Mouse (Mus musculus) heart, adult 2 months (tissue): ENCODE measurements around the gene Sh3bgrl3. TPM values are rescaled to one million over a fixed set of nuclear protein-coding genes. Genes with fewer than 3 reads are reported as not detected.

Source experiments
- DNase-seq, 2 experiments: peaks; one replicate each; pipeline ENCODE4 v3.0.0; 2021
- H3K27ac ChIP-seq: fragments of 200-600 bp; 2 replicates; pipeline ENCODE4 v1.8.1; 2022
- H3K27me3 ChIP-seq: fragments of 200-500 bp; 2 replicates; pipeline ENCODE4 v1.6.1; 2012; ENCODE audit warnings: mild to moderate bottlenecking, low read length, inconsistent platforms, mixed read lengths; ENCODE audit not compliant: control insufficient read depth, insufficient read depth
- H3K36me3 ChIP-seq: fragments of 200-500 bp; 2 replicates; pipeline ENCODE4 v1.6.1; 2012; ENCODE audit warnings: low read length, inconsistent platforms; ENCODE audit not compliant: control insufficient read depth, insufficient read depth
- H3K4me1 ChIP-seq: fragments of 200-500 bp; 2 replicates; pipeline ENCODE4 v1.6.1; 2011; ENCODE audit warnings: low read length; ENCODE audit not compliant: control insufficient read depth, insufficient read depth
- H3K4me3 ChIP-seq: fragments of 200-600 bp; 2 replicates; pipeline ENCODE4 v1.8.1; 2022
- H3K79me2 ChIP-seq: fragments of 200-500 bp; replicated peaks from 2 replicates; pipeline ENCODE4 v1.6.1; 2012; ENCODE audit warnings: mild to moderate bottlenecking, inconsistent platforms, low read length, moderate library complexity, mixed read lengths; ENCODE audit not compliant: control insufficient read depth, insufficient read depth
- H3K9ac ChIP-seq: fragments of 200-500 bp; 2 replicates; pipeline ENCODE4 v1.6.1; 2012; ENCODE audit warnings: low read depth, mild to moderate bottlenecking, control low read depth, inconsistent platforms, low read length, mixed read lengths
- CTCF ChIP-seq: fragments of 200-600 bp; IDR thresholded peaks from 2 replicates; pipeline ENCODE4 v1.8.1; 2022; ENCODE audit warnings: antibody characterized with exemption, mild to moderate bottlenecking, moderate library complexity
- EP300 ChIP-seq: fragments of 200-500 bp; IDR thresholded peaks from 2 replicates; pipeline ENCODE4 v1.6.1; 2011; ENCODE audit warnings: low read depth, low read length, control low read depth; ENCODE audit not compliant: insufficient read depth
- POLR2A ChIP-seq: fragments of 200-500 bp; IDR thresholded peaks from 2 replicates; pipeline ENCODE4 v1.6.1; 2011; ENCODE audit warnings: mild to moderate bottlenecking, low read depth, low read length, control low read depth; ENCODE audit not compliant: insufficient read depth
- WGBS: fragments of 180-500 bp; shearing (Covaris S2); methylation state at CpG from one replicate; pipeline ENCODE4 v1.1.7; 2018; 5-methylcytosine and 5-hydroxymethylcytosine counted together
- intact Hi-C: fragments of 180-260 bp; cut with DNase I; formaldehyde crosslinking; loops from one replicate; pipeline ENCODE4 v1.15.1; 2025
- long read RNA-seq: library from polyadenylated mRNA; stranded (forward); transcript quantifications from one replicate; pipeline ENCODE4 v2.0.0, GENCODE M21; 2021
- polyA plus RNA-seq: library from polyadenylated mRNA; depleted of rRNA; stranded (reverse); fragments of >200 nt; gene quantifications from 2 replicates; pipeline ENCODE4 v1.2.3, GENCODE M21; 2012; rRNA removed
- total RNA-seq, 2 experiments: library from RNA; stranded (reverse); gene quantifications; 2 replicates each; pipeline ENCODE4 v1.2.3; 2021

Gene Sh3bgrl3
- total RNA-seq (10 to 100 TPM; 34.3 to 45.7 TPM), polyA plus RNA-seq (98.9 and 139 TPM in 2 replicates)
- long read RNA-seq, transcript Sh3bgrl3-201 (3 exons, 743 nt) = major isoform, 27 of 33 reads
- long read RNA-seq, partial matches to known transcripts = 2 of 33 reads
- long read RNA-seq, other reads (novel, unspliced or antisense) = 0 of 33 reads

- WGBS = 1% methylated on average over 50 of the region's 50 CpGs
- peak within 1 kb of the TSS; percentile 80 for H3K9ac ChIP-seq
- intact Hi-C loops = loop anchor here (2.0 kb wide), 1 partner anchor 32 kb away; no protein-coding TSS in a partner anchor
- no peaks in the 10 kb centered on the region for H3K79me2 ChIP-seq
- no peaks in the 10 kb centered on the region; the same call in 1 of the 2 replicates for H3K4me1 ChIP-seq
- no peaks in the 10 kb centered on the region for H3K27me3 ChIP-seq
- H3K4me3 ChIP-seq = peak within 1 kb of the TSS; percentile 93
- H3K27ac ChIP-seq = peak within 1 kb of the TSS; percentile 93
- H3K36me3 ChIP-seq = no peaks in the 10 kb centered on the region
- DNase-seq = peak; percentile 92 to 94
- TF ChIP-seq EP300 (peak; percentile 33; the same call in 1 of the 2 replicates), POLR2A (peak; percentile 86), CTCF (no peak)
Measured at GRCm38 (mm10) chr4:134128221-134128982, at the start of gene Sh3bgrl3. Sh3bgrl3 (minus strand) TSS chr4:134128789.

- H3K4me3 ChIP-seq = no peak overlapping the region
- 44% methylated on average over 3 of the region's 3 CpGs for WGBS
Measured at GRCm38 (mm10) chr4:134172391-134172790, 43.8 kb upstream of the Sh3bgrl3 start.

GRCm38 (mm10) chr4:134166906-134167305, 38.3 kb upstream of the Sh3bgrl3 start:
- Histone ChIP-seq H3K9ac (no peak overlapping the region), H3K27me3 (no peaks in the 10 kb centered on the region), H3K4me3 (no peak overlapping the region), H3K4me1 (0 out of 2 replicates have a peak, but pooled peaks cover 1% of the 10 kb centered on the region), H3K36me3 (peaks cover 11% of the 10 kb centered on the region), H3K79me2 (no peaks in the 10 kb centered on the region; the same call in 1 of the 2 replicates), H3K27ac (no peak overlapping the region)
- no peak for DNase-seq
- 92% methylated on average over 3 of the region's 3 CpGs for WGBS
- TF ChIP-seq CTCF (peak; percentile 38), POLR2A (no peak)
- intact Hi-C loops = no loop called here

More at GRCm38 (mm10) chr4:134172391-134172790, 43.8 kb upstream of the Sh3bgrl3 start:
- DNase-seq = no peak
- intact Hi-C loops = no loop called here
- H3K4me1 ChIP-seq = no peaks in the 10 kb centered on the region
- no peak overlapping the region for H3K27ac ChIP-seq
- no peak overlapping the region for H3K9ac ChIP-seq
- H3K36me3 ChIP-seq = no peaks in the 10 kb centered on the region
- H3K79me2 ChIP-seq = no peaks in the 10 kb centered on the region; the same call in 1 of the 2 replicates
- H3K27me3 ChIP-seq = no peaks in the 10 kb centered on the region
- TF ChIP-seq CTCF (no peak), POLR2A (no peak), EP300 (no peak)

DNA sequence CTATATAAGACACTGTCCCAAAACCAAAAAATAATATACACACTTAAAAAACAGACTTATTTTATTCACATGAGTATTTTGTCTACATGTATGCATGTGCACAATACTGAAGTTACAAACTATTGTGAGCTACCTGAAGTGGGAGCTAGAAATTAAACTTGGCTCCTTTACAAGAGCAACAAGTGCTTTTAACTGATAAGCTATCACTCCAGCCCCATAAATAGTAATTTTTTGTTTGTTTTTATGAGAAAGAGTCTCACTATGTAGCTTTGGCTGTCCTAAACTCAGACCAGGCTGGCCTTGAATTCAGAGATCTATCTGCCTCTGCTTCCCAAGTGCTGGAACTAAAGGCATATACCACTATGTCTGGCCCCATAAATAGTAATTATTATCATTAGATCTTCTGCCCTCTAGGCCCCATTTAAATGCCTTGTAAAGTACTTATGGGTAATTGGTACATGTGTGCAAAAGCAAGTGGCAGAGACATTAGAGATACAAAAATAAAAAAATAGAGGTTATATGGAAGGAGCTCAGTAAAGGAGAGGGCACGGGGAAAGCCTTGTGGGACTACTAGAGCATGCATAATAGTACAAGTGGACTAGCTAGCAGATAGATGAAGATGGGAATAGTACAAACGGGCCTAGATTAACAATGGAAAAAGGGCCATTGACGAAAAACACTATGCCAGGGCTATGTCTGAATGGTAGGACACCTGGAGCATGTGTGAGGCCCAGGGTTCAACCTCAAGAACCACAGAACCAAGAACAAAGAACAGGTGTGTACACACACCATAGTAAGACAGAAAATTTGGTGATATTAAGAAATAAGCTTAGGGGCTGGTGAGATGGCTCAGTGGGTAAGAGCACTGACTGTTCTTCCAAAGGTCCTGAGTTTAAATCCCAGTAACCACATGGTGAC, 37.2 kb upstream of the Sh3bgrl3 start:
- intact Hi-C loops = no loop called here
- 78% methylated on average over 3 of the region's 3 CpGs for WGBS
- no peak for DNase-seq

GRCm38 (mm10) chr4:134165024-134165423, 36.4 kb upstream of the Sh3bgrl3 start:
- Histone ChIP-seq H3K4me1 (0 out of 2 replicates have a peak, but pooled peaks cover 1% of the 10 kb centered on the region), H3K36me3 (peaks cover 11% of the 10 kb centered on the region), H3K27ac (peak overlapping the region; percentile 41), H3K27me3 (no peaks in the 10 kb centered on the region), H3K9ac (0 out of 2 replicates have a peak overlapping the region, but pooled peaks have one; percentile 14), H3K4me3 (no peak overlapping the region), H3K79me2 (no peaks in the 10 kb centered on the region; the same call in 1 of the 2 replicates)
- DNase-seq = no peak
- 23% methylated on average over 6 of the region's 6 CpGs for WGBS
- intact Hi-C loops = no loop called here
- no peak for TF ChIP-seq EP300
- TF ChIP-seq POLR2A = no peak
- no peak for TF ChIP-seq CTCF

More for the DNA sequence above, 37.2 kb upstream of the Sh3bgrl3 start:
- TF ChIP-seq POLR2A (no peak), CTCF (no peak), EP300 (no peak)
- Histone ChIP-seq H3K36me3 (peaks cover 11% of the 10 kb centered on the region), H3K27me3 (no peaks in the 10 kb centered on the region), H3K9ac (no peak overlapping the region), H3K27ac (peak overlapping the region; percentile 41), H3K79me2 (no peaks in the 10 kb centered on the region; the same call in 1 of the 2 replicates), H3K4me3 (no peak overlapping the region), H3K4me1 (0 out of 2 replicates have a peak, but pooled peaks cover 1% of the 10 kb centered on the region)
